Mouse (Mus musculus): ENCODE data around the gene Myog.

DNA sequence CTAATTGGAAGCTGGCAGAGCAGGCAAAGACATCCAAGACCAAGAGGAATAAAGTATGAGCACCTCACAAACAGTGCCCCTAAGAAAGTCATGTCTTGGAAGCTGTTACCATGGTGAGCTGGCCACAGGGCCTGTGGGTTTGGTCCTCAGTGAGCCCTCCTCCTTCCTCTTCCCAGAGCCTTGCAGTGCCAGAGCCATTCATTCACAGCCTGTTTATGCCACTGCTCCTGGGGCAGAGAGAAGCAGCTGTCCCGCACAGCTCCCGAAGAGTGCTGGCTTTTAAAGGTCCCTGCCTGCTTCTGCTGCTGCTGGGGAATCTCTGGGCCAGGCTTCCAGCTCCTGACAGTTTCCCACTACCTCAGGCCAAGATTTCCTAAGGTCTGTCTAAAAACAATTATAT is 24.0 kb upstream of the Myog start:
- TF ChIP-seq CHD2 (IDR thresholded peaks at IDR 0.05; ENCODE audit: low read depth, low read length) (no peak), HCFC1 (IDR thresholded peaks at IDR 0.05; ENCODE audit: borderline replicate concordance, insufficient read depth, low read length) (no peak), ZNF384 (IDR thresholded peaks at IDR 0.05; ENCODE audit: low read depth, low read length) (no peak)

All from ES-E14 (cell line).